Mouse (Mus musculus): ENCODE data around the gene Kat6b. TPM values are rescaled to one million over a fixed set of nuclear protein-coding genes. Genes with fewer than 3 reads are reported as not detected.

Gene Kat6b
- polyA plus RNA-seq, 1 experiment from 2014 or later, result 33.7 TPM

- Histone ChIP-seq H3K4me1 (ENCODE audit: control insufficient read depth, insufficient read depth, low read length) (0 out of 2 replicates have a peak, but pooled peaks cover 3% of the 10 kb centered on the region), H3K27ac (ENCODE audit: low read depth, low read length) (no peak overlapping the region), H3K9me3 (ENCODE audit: control insufficient read depth, low read length) (no peaks in the 10 kb centered on the region), H3K9ac (replicated peaks; ENCODE audit: low read depth, low read length) (no peak overlapping the region), H3K4me2 (ENCODE audit: low read depth, low read length) (no peak overlapping the region), H3K4me3 (ENCODE audit: low read depth, low read length) (no peak overlapping the region), H3K36me3 (ENCODE audit: control insufficient read depth, insufficient read depth, low read length) (no peaks in the 10 kb centered on the region), H3K27me3 (ENCODE audit: control insufficient read depth, insufficient read depth, low read length) (no peaks in the 10 kb centered on the region)
- ATAC-seq (ENCODE audit: low read depth), result no peak
- 62% methylated on average over 7 of the region's 7 CpGs for WGBS
Observed at GRCm38 (mm10) chr14:21568821-21569220, 87.6 kb downstream of the Kat6b start.

- Histone ChIP-seq H3K9me3 (ENCODE audit: control insufficient read depth, low read length) (no peaks in the 10 kb centered on the region), H3K4me2 (ENCODE audit: low read depth, low read length) (no peak overlapping the region), H3K36me3 (ENCODE audit: control insufficient read depth, insufficient read depth, low read length) (no peaks in the 10 kb centered on the region), H3K4me3 (ENCODE audit: low read depth, low read length) (no peak overlapping the region), H3K4me1 (ENCODE audit: control insufficient read depth, insufficient read depth, low read length) (no peaks in the 10 kb centered on the region), H3K27ac (ENCODE audit: low read depth, low read length) (no peak overlapping the region), H3K9ac (replicated peaks; ENCODE audit: low read depth, low read length) (no peak overlapping the region), H3K27me3 (ENCODE audit: control insufficient read depth, insufficient read depth, low read length) (no peaks in the 10 kb centered on the region)
- no peak for ATAC-seq (ENCODE audit: low read depth)
- 92% methylated on average over 8 of the region's 8 CpGs for WGBS
Observed at GRCm38 (mm10) chr14:21574686-21575309, 93.6 kb downstream of the Kat6b start.

GRCm38 (mm10) chr14:21576867-21577266, 95.6 kb downstream of the Kat6b start:
- Histone ChIP-seq H3K4me1 (ENCODE audit: control insufficient read depth, insufficient read depth, low read length) (no peaks in the 10 kb centered on the region), H3K4me2 (ENCODE audit: low read depth, low read length) (no peak overlapping the region), H3K4me3 (ENCODE audit: low read depth, low read length) (no peak overlapping the region), H3K27ac (ENCODE audit: low read depth, low read length) (no peak overlapping the region), H3K36me3 (ENCODE audit: control insufficient read depth, insufficient read depth, low read length) (no peaks in the 10 kb centered on the region), H3K9me3 (ENCODE audit: control insufficient read depth, low read length) (no peaks in the 10 kb centered on the region), H3K9ac (replicated peaks; ENCODE audit: low read depth, low read length) (no peak overlapping the region), H3K27me3 (ENCODE audit: control insufficient read depth, insufficient read depth, low read length) (no peaks in the 10 kb centered on the region)
- WGBS, result 76% methylated on average over 8 of the region's 8 CpGs
- no peak for ATAC-seq (ENCODE audit: low read depth)

- ATAC-seq (ENCODE audit: low read depth), result no peak
- WGBS, result 46% methylated on average over 4 of the region's 4 CpGs
- Histone ChIP-seq H3K27ac (ENCODE audit: low read depth, low read length) (no peak overlapping the region), H3K4me2 (ENCODE audit: low read depth, low read length) (no peak overlapping the region), H3K9ac (replicated peaks; ENCODE audit: low read depth, low read length) (no peak overlapping the region), H3K4me3 (ENCODE audit: low read depth, low read length) (no peak overlapping the region), H3K9me3 (ENCODE audit: control insufficient read depth, low read length) (no peaks in the 10 kb centered on the region), H3K27me3 (ENCODE audit: control insufficient read depth, insufficient read depth, low read length) (no peaks in the 10 kb centered on the region), H3K36me3 (ENCODE audit: control insufficient read depth, insufficient read depth, low read length) (no peaks in the 10 kb centered on the region), H3K4me1 (ENCODE audit: control insufficient read depth, insufficient read depth, low read length) (peaks cover 22% of the 10 kb centered on the region; the same call in 1 of the 2 replicates)
Observed at GRCm38 (mm10) chr14:21581198-21581597, 100.0 kb downstream of the Kat6b start.

GRCm38 (mm10) chr14:21582301-21582700, 101.1 kb downstream of the Kat6b start:
- no peak overlapping the region for H3K4me3 ChIP-seq (ENCODE audit: low read depth, low read length)
- no peak overlapping the region for H3K4me2 ChIP-seq (ENCODE audit: low read depth, low read length)
- H3K27ac ChIP-seq (ENCODE audit: low read depth, low read length), result no peak overlapping the region
- ATAC-seq (ENCODE audit: low read depth), result no peak
- H3K4me1 ChIP-seq (ENCODE audit: control insufficient read depth, insufficient read depth, low read length), result peaks cover 28% of the 10 kb centered on the region; the same call in 1 of the 2 replicates
- WGBS, result 82% methylated on average over 3 of the region's 3 CpGs
- H3K27me3 ChIP-seq (ENCODE audit: control insufficient read depth, insufficient read depth, low read length), result no peaks in the 10 kb centered on the region
- no peaks in the 10 kb centered on the region for H3K9me3 ChIP-seq (ENCODE audit: control insufficient read depth, low read length)
- H3K36me3 ChIP-seq (ENCODE audit: control insufficient read depth, insufficient read depth, low read length), result no peaks in the 10 kb centered on the region
- no peak overlapping the region for H3K9ac ChIP-seq (replicated peaks; ENCODE audit: low read depth, low read length)

GRCm38 (mm10) chr14:21583051-21583450, 101.8 kb downstream of the Kat6b start:
- 0 out of 2 replicates have a peak, but pooled peaks have one; percentile 54 for ATAC-seq (ENCODE audit: low read depth)
- WGBS, result 43% methylated on average over 6 of the region's 6 CpGs
- no peak overlapping the region for H3K9ac ChIP-seq (replicated peaks; ENCODE audit: low read depth, low read length)
- no peaks in the 10 kb centered on the region for H3K9me3 ChIP-seq (ENCODE audit: control insufficient read depth, low read length)
- no peaks in the 10 kb centered on the region for H3K36me3 ChIP-seq (ENCODE audit: control insufficient read depth, insufficient read depth, low read length)
- H3K4me1 ChIP-seq (ENCODE audit: control insufficient read depth, insufficient read depth, low read length), result peaks cover 28% of the 10 kb centered on the region; the same call in 1 of the 2 replicates
- H3K4me3 ChIP-seq (ENCODE audit: low read depth, low read length), result no peak overlapping the region
- H3K27me3 ChIP-seq (ENCODE audit: control insufficient read depth, insufficient read depth, low read length), result no peaks in the 10 kb centered on the region
- 0 out of 2 replicates have a peak overlapping the region, but pooled peaks have one; percentile 8 for H3K27ac ChIP-seq (ENCODE audit: low read depth, low read length)
- H3K4me2 ChIP-seq (ENCODE audit: low read depth, low read length), result no peak overlapping the region

- H3K4me3 ChIP-seq (ENCODE audit: low read depth, low read length), result no peak overlapping the region
- no peaks in the 10 kb centered on the region for H3K27me3 ChIP-seq (ENCODE audit: control insufficient read depth, insufficient read depth, low read length)
- H3K9ac ChIP-seq (replicated peaks; ENCODE audit: low read depth, low read length), result no peak overlapping the region
- H3K4me2 ChIP-seq (ENCODE audit: low read depth, low read length), result no peak overlapping the region
- WGBS, result 79% methylated on average over 5 of the region's 5 CpGs
- H3K36me3 ChIP-seq (ENCODE audit: control insufficient read depth, insufficient read depth, low read length), result no peaks in the 10 kb centered on the region
- no peak overlapping the region for H3K27ac ChIP-seq (ENCODE audit: low read depth, low read length)
- H3K9me3 ChIP-seq (ENCODE audit: control insufficient read depth, low read length), result no peaks in the 10 kb centered on the region
- ATAC-seq (ENCODE audit: low read depth), result no peak
- peaks cover 28% of the 10 kb centered on the region; the same call in 1 of the 2 replicates for H3K4me1 ChIP-seq (ENCODE audit: control insufficient read depth, insufficient read depth, low read length)
Observed at GRCm38 (mm10) chr14:21583868-21584267, 102.6 kb downstream of the Kat6b start.

- Histone ChIP-seq H3K9me3 (ENCODE audit: control insufficient read depth, low read length) (no peaks in the 10 kb centered on the region), H3K27me3 (ENCODE audit: control insufficient read depth, insufficient read depth, low read length) (no peaks in the 10 kb centered on the region), H3K4me2 (ENCODE audit: low read depth, low read length) (no peak overlapping the region), H3K4me1 (ENCODE audit: control insufficient read depth, insufficient read depth, low read length) (peaks cover 28% of the 10 kb centered on the region; the same call in 1 of the 2 replicates), H3K36me3 (ENCODE audit: control insufficient read depth, insufficient read depth, low read length) (no peaks in the 10 kb centered on the region), H3K9ac (replicated peaks; ENCODE audit: low read depth, low read length) (no peak overlapping the region), H3K4me3 (ENCODE audit: low read depth, low read length) (no peak overlapping the region), H3K27ac (ENCODE audit: low read depth, low read length) (no peak overlapping the region)
- ATAC-seq (ENCODE audit: low read depth), result no peak
- WGBS, result 9% methylated on average over 6 of the region's 6 CpGs
Observed at GRCm38 (mm10) chr14:21584468-21585135, 103.4 kb downstream of the Kat6b start.

GRCm38 (mm10) chr14:21585491-21586251, 104.4 kb downstream of the Kat6b start:
- 60% methylated on average over 8 of the region's 8 CpGs for WGBS
- Histone ChIP-seq H3K36me3 (ENCODE audit: control insufficient read depth, insufficient read depth, low read length) (no peaks in the 10 kb centered on the region), H3K4me3 (ENCODE audit: low read depth, low read length) (no peak overlapping the region), H3K9ac (replicated peaks; ENCODE audit: low read depth, low read length) (no peak overlapping the region), H3K4me2 (ENCODE audit: low read depth, low read length) (no peak overlapping the region), H3K27me3 (ENCODE audit: control insufficient read depth, insufficient read depth, low read length) (no peaks in the 10 kb centered on the region), H3K4me1 (ENCODE audit: control insufficient read depth, insufficient read depth, low read length) (peaks cover 28% of the 10 kb centered on the region; the same call in 1 of the 2 replicates), H3K9me3 (ENCODE audit: control insufficient read depth, low read length) (no peaks in the 10 kb centered on the region), H3K27ac (ENCODE audit: low read depth, low read length) (no peak overlapping the region)
- ATAC-seq (ENCODE audit: low read depth), result no peak

Data from neural tube, embryonic 14.5 days (tissue).